In the genomic region with DNA sequence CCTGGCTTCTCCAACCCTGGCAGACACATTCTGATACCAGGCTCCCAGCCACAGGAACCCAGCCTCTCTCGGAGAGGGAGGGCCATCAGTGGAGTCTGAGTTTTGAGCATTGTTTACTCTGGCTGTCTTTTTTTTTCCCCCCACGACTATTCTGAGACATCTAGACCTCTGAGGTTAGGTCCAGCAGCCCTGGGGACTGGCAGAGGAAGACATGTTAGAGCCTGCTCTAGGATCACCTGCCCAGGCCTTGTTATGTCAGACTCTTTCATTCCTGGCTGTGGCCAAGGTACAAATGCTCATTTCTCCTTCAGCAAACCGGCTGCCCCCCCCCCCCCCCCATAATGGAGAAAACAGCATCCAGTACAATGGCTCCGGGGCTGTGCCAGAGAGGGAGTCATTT, we compare ENCODE assay signal across 29 mouse cellular contexts.
"Had no signal": no experiment of that assay in that cellular context is flagged by ENCODE, and none has a peak within 500 bp of the region (broad histone marks: within the 10 kb centered on the region; RNA-seq: fewer than 3 reads in every experiment).

No protein-coding gene starts in this region.

- DNase-seq: cerebellum, adult 2 months; cerebellum, adult 8-10 months; cerebellum, adult 9-10 months; cerebellum, adult 9-11 months; cerebellum, postnatal 10 days; cerebellum, postnatal 14 days; cerebellum, postnatal 25 days; cerebellum, postnatal 36 days; forebrain, postnatal 0 days; gastrocnemius, adult 2 months; gastrocnemius, postnatal 10 days; gastrocnemius, postnatal 14 days; gastrocnemius, postnatal 25 days; gastrocnemius, postnatal 36 days; heart, adult 11 months; heart, adult 18-20 months; heart, adult 2 months had no signal

- H3K4me3 ChIP-seq: embryonic facial prominence, embryonic 10.5 days; embryonic facial prominence, embryonic 12.5 days; embryonic facial prominence, embryonic 13.5 days; embryonic facial prominence, embryonic 15.5 days; erythroblast, embryonic 14.5 days; forebrain, embryonic 10.5 days; forebrain, embryonic 12.5 days; forebrain, embryonic 13.5 days; forebrain, embryonic 15.5 days; gastrocnemius, adult 2 months; heart, adult 2 months; heart, embryonic 10.5 days had no signal

- ATAC-seq: forebrain, embryonic 13.5 days; forebrain, embryonic 14.5 days; forebrain, embryonic 15.5 days; forebrain, postnatal 0 days had no signal

- H3K27me3 ChIP-seq: embryonic facial prominence, embryonic 12.5 days; embryonic facial prominence, embryonic 13.5 days; embryonic facial prominence, embryonic 15.5 days; forebrain, embryonic 12.5 days; forebrain, embryonic 13.5 days; forebrain, embryonic 15.5 days had no signal

- H3K9ac ChIP-seq: embryonic facial prominence, embryonic 12.5 days; embryonic facial prominence, embryonic 13.5 days; embryonic facial prominence, embryonic 15.5 days; forebrain, embryonic 12.5 days; forebrain, embryonic 13.5 days; forebrain, embryonic 15.5 days; forebrain, postnatal 0 days had no signal

- H3K27ac ChIP-seq: embryonic facial prominence, embryonic 10.5 days; embryonic facial prominence, embryonic 12.5 days; embryonic facial prominence, embryonic 13.5 days; embryonic facial prominence, embryonic 15.5 days; forebrain, embryonic 10.5 days; forebrain, embryonic 12.5 days; forebrain, embryonic 13.5 days; forebrain, embryonic 15.5 days; gastrocnemius, adult 2 months; heart, adult 2 months; heart, embryonic 10.5 days had no signal

- H3K4me2 ChIP-seq: embryonic facial prominence, embryonic 12.5 days; embryonic facial prominence, embryonic 13.5 days; embryonic facial prominence, embryonic 15.5 days; forebrain, embryonic 12.5 days; forebrain, embryonic 13.5 days; forebrain, embryonic 15.5 days; heart, embryonic 11.5 days had no signal

- H3K36me3 ChIP-seq: embryonic facial prominence, embryonic 10.5 days; embryonic facial prominence, embryonic 12.5 days; embryonic facial prominence, embryonic 13.5 days; embryonic facial prominence, embryonic 15.5 days; forebrain, embryonic 10.5 days; forebrain, embryonic 12.5 days; forebrain, embryonic 15.5 days; heart, embryonic 10.5 days had no signal

- H3K9me3 ChIP-seq: embryonic facial prominence, embryonic 10.5 days; embryonic facial prominence, embryonic 12.5 days; embryonic facial prominence, embryonic 13.5 days; embryonic facial prominence, embryonic 15.5 days; forebrain, embryonic 10.5 days; forebrain, embryonic 12.5 days; forebrain, embryonic 13.5 days; forebrain, embryonic 15.5 days; heart, embryonic 10.5 days had no signal

- H3K4me1 ChIP-seq: embryonic facial prominence, embryonic 12.5 days; embryonic facial prominence, embryonic 13.5 days; embryonic facial prominence, embryonic 15.5 days; forebrain, embryonic 12.5 days; forebrain, embryonic 13.5 days; forebrain, embryonic 15.5 days had no signal
